ENCODE assay signal across 7 mouse cellular contexts in the genomic region with DNA sequence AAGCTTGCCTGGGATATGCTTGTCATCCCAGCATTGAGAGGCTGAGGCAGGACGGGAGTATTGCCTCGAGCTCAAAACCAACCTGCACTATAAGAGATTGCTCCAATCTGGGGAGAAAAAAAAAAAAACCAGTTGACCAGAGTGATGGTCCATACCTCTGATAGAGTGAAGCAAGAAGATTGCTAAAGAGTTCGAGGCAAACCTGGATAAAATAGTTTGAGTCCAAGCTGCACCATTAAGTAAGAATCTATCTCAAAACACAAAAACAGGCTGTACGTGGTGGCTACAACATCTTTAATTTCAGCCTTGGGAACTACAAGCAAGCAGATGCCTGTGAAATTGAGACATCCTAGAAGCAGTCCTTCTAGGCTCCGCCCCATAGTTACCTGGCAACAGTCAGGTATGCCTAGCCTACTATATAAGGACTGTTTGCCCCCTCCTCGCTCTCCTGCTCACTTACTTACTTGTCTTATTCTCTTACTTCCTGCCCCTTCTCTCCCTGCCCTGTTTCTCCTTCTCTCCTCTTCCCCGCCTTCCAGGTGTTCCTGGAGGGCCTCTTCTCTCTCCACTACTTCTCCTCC. TPM values are rescaled to one million over a fixed set of nuclear protein-coding genes. Genes with fewer than 3 reads are reported as not detected.
A peak's percentile ranks its signal among the peaks of the same experiment; 100 is the strongest.
DNase-seq lines count a peak whose midpoint lies in the region; ATAC-seq and TF ChIP-seq lines count a peak whose summit lies in the region.

No protein-coding gene starts in this region.

- H3K27me3 ChIP-seq in testis, adult 2 months (ENCODE audit: control insufficient read depth, insufficient read depth, low read length), result no peaks in the 10 kb centered on the region
- no peaks in the 10 kb centered on the region for H3K27me3 ChIP-seq in forebrain, embryonic 16.5 days (replicated peaks; ENCODE audit: control insufficient read depth, insufficient read depth, low read length)
- H3K27me3 ChIP-seq in lung, embryonic 14.5 days (ENCODE audit: insufficient read depth, low read length), result no peaks in the 10 kb centered on the region
- H3K27me3 ChIP-seq in stomach, embryonic 16.5 days (ENCODE audit: control insufficient read depth, insufficient read depth, low read length), result no peaks in the 10 kb centered on the region

- no peaks in the 10 kb centered on the region for H3K36me3 ChIP-seq in testis, adult 2 months (ENCODE audit: control insufficient read depth, insufficient read depth, low read length)
- H3K36me3 ChIP-seq in forebrain, embryonic 16.5 days (ENCODE audit: control insufficient read depth, insufficient read depth), result peaks cover 9% of the 10 kb centered on the region; the same call in 1 of the 2 replicates
- peaks cover 35% of the 10 kb centered on the region for H3K36me3 ChIP-seq in lung, embryonic 14.5 days (ENCODE audit: insufficient read depth)
- peaks cover 5% of the 10 kb centered on the region; the same call in 1 of the 2 replicates for H3K36me3 ChIP-seq in stomach, embryonic 16.5 days (ENCODE audit: control insufficient read depth, insufficient read depth, low read length)

- H3K9me3 ChIP-seq in forebrain, embryonic 16.5 days (ENCODE audit: control insufficient read depth, low read length), result no peaks in the 10 kb centered on the region
- H3K9me3 ChIP-seq in lung, embryonic 14.5 days (ENCODE audit: low read depth, low read length), result no peaks in the 10 kb centered on the region
- H3K9me3 ChIP-seq in stomach, embryonic 16.5 days (replicated peaks; ENCODE audit: control insufficient read depth, low read length), result no peaks in the 10 kb centered on the region

- TF ChIP-seq CTCF in testis, adult 2 months (IDR thresholded peaks at IDR 0.05; ENCODE audit: control insufficient read depth, insufficient read depth, insufficient replicate concordance, low read depth, low read length), result no peak
- TF ChIP-seq CTCF in lung, embryonic 14.5 days (IDR thresholded peaks at IDR 0.05; ENCODE audit: low read depth), result no peak

- peak overlapping the region; percentile 92 for H3K4me3 ChIP-seq in testis, adult 2 months (ENCODE audit: control insufficient read depth, low read depth, low read length)
- H3K4me3 ChIP-seq in forebrain, embryonic 16.5 days (replicated peaks; ENCODE audit: low read length), result peak overlapping the region; percentile 88
- H3K4me3 ChIP-seq in lung, embryonic 14.5 days (ENCODE audit: low read depth, low read length), result peak overlapping the region; percentile 87
- peak overlapping the region; percentile 82 for H3K4me3 ChIP-seq in stomach, embryonic 16.5 days (replicated peaks; ENCODE audit: low read length)

- no peak for DNase-seq in testis, postnatal 10 days (ENCODE audit: low spot score)
- peak; percentile 76 for DNase-seq in lung, embryonic 14.5 days
- no peak for DNase-seq in layer of hippocampus, adult 9-10 months (ENCODE audit: low spot score)
- no peak for DNase-seq in embryo, embryonic 11 days

- TF ChIP-seq POLR2A in testis, adult 2 months (IDR thresholded peaks at IDR 0.05; ENCODE audit: control insufficient read depth, low read depth, low read length), result no peak

- peaks cover 18% of the 10 kb centered on the region for H3K4me1 ChIP-seq in testis, adult 2 months (ENCODE audit: control insufficient read depth, insufficient read depth, low read length)
- peaks cover 13% of the 10 kb centered on the region for H3K4me1 ChIP-seq in forebrain, embryonic 16.5 days (replicated peaks; ENCODE audit: control insufficient read depth, insufficient read depth, low read length)
- H3K4me1 ChIP-seq in lung, embryonic 14.5 days (ENCODE audit: insufficient read depth), result no peaks in the 10 kb centered on the region
- H3K4me1 ChIP-seq in stomach, embryonic 16.5 days (ENCODE audit: control insufficient read depth, insufficient read depth, low read length), result peaks cover 9% of the 10 kb centered on the region

- H3K4me2 ChIP-seq in forebrain, embryonic 16.5 days (ENCODE audit: low read length), result peak overlapping the region; percentile 85
- peak overlapping the region; percentile 94 for H3K4me2 ChIP-seq in lung, embryonic 14.5 days
- H3K4me2 ChIP-seq in stomach, embryonic 16.5 days (ENCODE audit: low read depth, low read length), result peak overlapping the region; percentile 86

- WGBS in forebrain, embryonic 16.5 days, result 34% methylated on average over 7 of the region's 7 CpGs
- 27% methylated on average over 7 of the region's 7 CpGs for WGBS in lung, embryonic 14.5 days
- 30% methylated on average over 7 of the region's 7 CpGs for WGBS in stomach, embryonic 16.5 days

- 0 out of 2 replicates have a peak overlapping the region, but pooled peaks have one; percentile 19 for H3K27ac ChIP-seq in testis, adult 2 months (ENCODE audit: control insufficient read depth, insufficient read depth, low read depth, low read length)
- H3K27ac ChIP-seq in forebrain, embryonic 16.5 days (ENCODE audit: low read length), result no peak overlapping the region
- peak overlapping the region; percentile 40; the same call in 1 of the 2 replicates for H3K27ac ChIP-seq in lung, embryonic 14.5 days (ENCODE audit: low read depth)
- H3K27ac ChIP-seq in stomach, embryonic 16.5 days (ENCODE audit: low read length), result no peak overlapping the region

- peak overlapping the region; percentile 91; the same call in 1 of the 2 replicates for H3K9ac ChIP-seq in forebrain, embryonic 16.5 days (replicated peaks; ENCODE audit: low read depth, low read length)
- peak overlapping the region; percentile 28; the same call in 1 of the 2 replicates for H3K9ac ChIP-seq in lung, embryonic 14.5 days
- H3K9ac ChIP-seq in stomach, embryonic 16.5 days (ENCODE audit: low read length), result peak overlapping the region; percentile 46

- peak; percentile 41; the same call in 1 of the 2 replicates for ATAC-seq in forebrain, embryonic 16.5 days
- peak; percentile 43; the same call in 1 of the 2 replicates for ATAC-seq in lung, embryonic 14.5 days (ENCODE audit: insufficient read depth)
- peak; percentile 12; the same call in 1 of the 2 replicates for ATAC-seq in stomach, embryonic 16.5 days (ENCODE audit: insufficient read depth, low FRiP score)

RNA-seq across cellular contexts. Expression of a gene that starts 0.5 kb away (rescaled TPM):
- polyA plus RNA-seq in testis, adult 2 months (2012; rRNA removed), result 24.9 and 26.3 TPM in 2 replicates
- 225 and 257 TPM in 2 replicates for polyA plus RNA-seq in forebrain, embryonic 16.5 days (2015; fragmentation: Nextera tagmentation; extraction: Ambion mirVana)
- polyA plus RNA-seq in lung, embryonic 14.5 days (2014; fragmentation: Nextera tagmentation; extraction: Ambion mirVana), result 135 and 139 TPM in 2 replicates
- polyA plus RNA-seq in stomach, embryonic 16.5 days (2015; fragmentation: Nextera tagmentation; extraction: Ambion mirVana), result 116 and 142 TPM in 2 replicates

RNA-seq across cellular contexts. Expression of a gene that starts 7.5 kb away (rescaled TPM):
- 152 and 188 TPM in 2 replicates for polyA plus RNA-seq in testis, adult 2 months (2012; rRNA removed)
- polyA plus RNA-seq in forebrain, embryonic 16.5 days (2015; fragmentation: Nextera tagmentation; extraction: Ambion mirVana), result 5,701 and 5,899 TPM in 2 replicates
- 4,463 and 4,749 TPM in 2 replicates for polyA plus RNA-seq in lung, embryonic 14.5 days (2014; fragmentation: Nextera tagmentation; extraction: Ambion mirVana)
- 4,462 and 4,467 TPM in 2 replicates for polyA plus RNA-seq in stomach, embryonic 16.5 days (2015; fragmentation: Nextera tagmentation; extraction: Ambion mirVana)

RNA-seq across cellular contexts. Expression of a gene that starts 14.5 kb away (rescaled TPM):
- polyA plus RNA-seq in testis, adult 2 months (2012; rRNA removed), result 879 and 1,010 TPM in 2 replicates
- polyA plus RNA-seq in forebrain, embryonic 16.5 days (2015; fragmentation: Nextera tagmentation; extraction: Ambion mirVana), result 0.12 TPM in 1 of 2 replicates, not detected in the other
- polyA plus RNA-seq in lung, embryonic 14.5 days (2014; fragmentation: Nextera tagmentation; extraction: Ambion mirVana), result 0.47 and 0.86 TPM in 2 replicates
- polyA plus RNA-seq in stomach, embryonic 16.5 days (2015; fragmentation: Nextera tagmentation; extraction: Ambion mirVana), result 1.4 and 1.5 TPM in 2 replicates

RNA-seq across cellular contexts. Expression of a gene that starts 19.4 kb away (rescaled TPM):
- polyA plus RNA-seq in testis, adult 2 months (2012; rRNA removed), result 0.81 TPM in 1 of 2 replicates, not detected in the other
- polyA plus RNA-seq in forebrain, embryonic 16.5 days (2015; fragmentation: Nextera tagmentation; extraction: Ambion mirVana), result not detected in 2 replicates
- not detected in 2 replicates for polyA plus RNA-seq in lung, embryonic 14.5 days (2014; fragmentation: Nextera tagmentation; extraction: Ambion mirVana)
- not detected in 2 replicates for polyA plus RNA-seq in stomach, embryonic 16.5 days (2015; fragmentation: Nextera tagmentation; extraction: Ambion mirVana)

RNA-seq across cellular contexts. Expression of a gene that starts 21.4 kb away (rescaled TPM):
- 3.0 and 3.4 TPM in 2 replicates for polyA plus RNA-seq in testis, adult 2 months (2012; rRNA removed)
- 2.2 and 3.0 TPM in 2 replicates for polyA plus RNA-seq in forebrain, embryonic 16.5 days (2015; fragmentation: Nextera tagmentation; extraction: Ambion mirVana)
- 3.0 and 3.3 TPM in 2 replicates for polyA plus RNA-seq in lung, embryonic 14.5 days (2014; fragmentation: Nextera tagmentation; extraction: Ambion mirVana)
- 2.0 and 2.2 TPM in 2 replicates for polyA plus RNA-seq in stomach, embryonic 16.5 days (2015; fragmentation: Nextera tagmentation; extraction: Ambion mirVana)

Comparison
In these comparisons a context has a peak if more than half of its experiments do, and no peak if none do; other contexts are left out.
1. H3K27ac ChIP-seq: peak in testis, adult 2 months (single experiment) and lung, embryonic 14.5 days (single experiment); none in forebrain, embryonic 16.5 days (single experiment) and stomach, embryonic 16.5 days (single experiment).
2. H3K9ac ChIP-seq: peak in every context shown above with its lines; median percentile 91 in forebrain, embryonic 16.5 days; 46 in stomach, embryonic 16.5 days; 28 in lung, embryonic 14.5 days.
3. RNA of a gene that starts 7.5 kb away (polyA plus RNA-seq): 5,701 to 5,899 TPM in forebrain, embryonic 16.5 days, 4,463 to 4,749 TPM in lung, embryonic 14.5 days and 4,462 to 4,467 TPM in stomach, embryonic 16.5 days; 152 to 188 TPM in testis, adult 2 months; every median in the first group is over 10 times any median in the second.
4. RNA of a gene that starts 14.5 kb away (polyA plus RNA-seq): 879 to 1,010 TPM in testis, adult 2 months; 1.4 to 1.5 TPM in stomach, embryonic 16.5 days, 0.47 to 0.86 TPM in lung, embryonic 14.5 days and 0.12 TPM in forebrain, embryonic 16.5 days; every median in the first group is over 100 times any median in the second.
5. Peak in every context shown above with its lines, with median percentiles within 50 percentile points of each other: H3K4me3 ChIP-seq, ATAC-seq and H3K4me2 ChIP-seq.